8 mouse cellular contexts compared by ENCODE assay signal in the genomic region with DNA sequence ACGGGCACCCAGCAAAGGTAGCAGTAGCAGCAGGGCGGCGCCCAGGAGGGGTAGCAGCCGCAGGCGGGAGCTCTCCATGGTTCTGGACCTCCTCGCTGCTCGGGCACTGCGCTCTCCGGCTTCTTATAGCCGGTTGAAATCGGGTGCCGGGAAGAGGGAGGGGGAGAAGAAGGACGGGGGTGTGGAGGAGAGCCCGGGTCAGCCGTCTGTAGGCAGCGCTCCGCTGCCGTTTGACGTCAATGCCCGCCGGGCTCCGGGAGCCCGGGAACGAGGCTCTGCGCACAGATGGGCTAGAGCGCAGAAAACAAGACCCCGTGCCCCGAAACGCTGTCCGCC. TPM values are rescaled to one million over a fixed set of nuclear protein-coding genes. Genes with fewer than 3 reads are reported as not detected.
DNase-seq lines count a peak whose midpoint lies in the region; ATAC-seq lines count a peak whose summit lies in the region.

No protein-coding gene starts in this region.

- no peak for ATAC-seq in inflammation-experienced regulatory T-cells, adult 6 months

- peak; percentile 8 for DNase-seq in right cerebral cortex, adult 18-20 months
- no peak for DNase-seq in right cerebral cortex, adult 2 months (ENCODE audit: low spot score in 2 of 2)
- DNase-seq in adrenal gland, postnatal 25 days = peak; percentile 66
- DNase-seq in gastrocnemius, postnatal 4 days (ENCODE audit: low spot score in 2 of 2) = peak; percentile 38 to 69
- DNase-seq in kidney, adult 11 months = peak; percentile 17
- peak; percentile 14 for DNase-seq in lung, postnatal 36 days
- DNase-seq in spleen, postnatal 4 days (ENCODE audit: low spot score in 2 of 2) = peak; percentile 34 to 75

RNA-seq across cellular contexts. Expression of gene Cartpt, which starts 0.4 kb away (rescaled TPM):
- 1.6 and 5.5 TPM in 2 replicates for total RNA-seq in adrenal gland, postnatal 25 days (2021)
- not detected for total RNA-seq in gastrocnemius, postnatal 4 days (2021)
- not detected for polyA plus RNA-seq in inflammation-experienced regulatory T-cells, adult 6 months (2017; shearing (Covaris generic))

Comparison
In these comparisons a context has a peak if more than half of its experiments do, and no peak if none do; other contexts are left out.
1. DNase-seq: peak in right cerebral cortex, adult 18-20 months (single experiment), adrenal gland, postnatal 25 days (single experiment), gastrocnemius, postnatal 4 days (2 of 2), kidney, adult 11 months (single experiment), lung, postnatal 36 days (single experiment) and spleen, postnatal 4 days (2 of 2); none in right cerebral cortex, adult 2 months (0 of 2).